Mouse (Mus musculus) megakaryocyte, adult 5-6 weeks (primary cell): Measurements from ENCODE around the gene Corin. TPM values are rescaled to one million over a fixed set of nuclear protein-coding genes. Genes with fewer than 3 reads are reported as not detected.

ENCODE experiments used
- ATAC-seq: 2 replicates; pipeline ENCODE4 v1.8.0; 2016; ENCODE audit warnings: mild to moderate bottlenecking, inconsistent platforms; ENCODE audit not compliant: poor library complexity, severe bottlenecking
- total RNA-seq, 2 experiments: library from RNA; stranded (forward) in 1 of 2; stranded (reverse) in 1 of 2; fragments of 153-499, 151-499 nt in 1 of 2; fragments of 221-1000, 200-1000 nt in 1 of 2; gene quantifications; 2 replicates each; pipeline versions ENCODE4 v1.2.3 to v1.2.4; 2015 to 2017

Corin gene
- total RNA-seq, 2 experiments from 2014 or later, result not detected

- no peak for ATAC-seq
Observed at GRCm38 (mm10) chr5:72443946-72444345, 60.3 kb downstream of the Corin start.

DNA sequence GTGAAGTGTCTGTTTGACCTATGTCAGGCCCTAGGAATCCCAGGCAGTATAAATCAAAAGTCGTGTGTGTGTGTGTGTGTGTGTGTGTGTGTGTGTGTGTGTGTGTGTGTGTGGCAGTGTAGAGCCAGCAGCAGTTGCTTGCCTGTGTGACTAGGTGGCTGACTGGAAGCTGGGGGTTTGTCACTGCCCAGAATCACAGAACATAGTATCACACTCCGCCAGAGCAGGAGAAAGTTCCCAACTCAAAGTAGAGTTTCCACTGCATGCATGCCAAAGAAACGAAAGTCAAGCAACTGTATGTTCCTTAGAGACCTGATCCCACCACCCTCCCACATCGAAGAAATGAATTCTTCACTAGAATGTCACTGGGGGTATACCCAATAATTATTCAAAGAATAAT lies 61.3 kb downstream of the Corin start:
- ATAC-seq, result no peak

- no peak for ATAC-seq
Observed at GRCm38 (mm10) chr5:72441181-72441580, 63.1 kb downstream of the Corin start.

DNA sequence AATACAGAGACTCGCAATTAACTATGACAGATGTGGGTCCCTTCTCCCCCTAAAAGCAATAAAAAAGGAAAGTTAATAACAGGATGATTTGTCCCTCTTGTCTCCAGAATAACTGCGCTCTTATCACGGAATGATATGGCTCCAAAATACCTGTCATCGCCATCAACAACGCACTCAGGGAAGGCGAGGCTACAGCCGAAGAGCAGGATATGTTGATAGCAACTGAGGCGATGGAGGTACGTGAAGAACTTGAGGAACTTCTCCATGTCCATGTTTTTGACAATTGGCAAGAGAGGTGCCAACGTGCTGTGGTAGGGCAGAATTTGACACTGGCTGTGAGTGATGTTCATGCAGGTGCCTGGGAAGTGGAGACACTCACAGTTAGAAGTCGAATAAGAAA lies 69.2 kb downstream of the Corin start:
- no peak for ATAC-seq

GRCm38 (mm10) chr5:72431856-72432255 lies 72.4 kb downstream of the Corin start:
- ATAC-seq, result no peak

- no peak for ATAC-seq
Observed at GRCm38 (mm10) chr5:72427556-72427955, 76.7 kb downstream of the Corin start.

GRCm38 (mm10) chr5:72425342-72426010 lies 78.8 kb downstream of the Corin start:
- ATAC-seq, result no peak

DNA sequence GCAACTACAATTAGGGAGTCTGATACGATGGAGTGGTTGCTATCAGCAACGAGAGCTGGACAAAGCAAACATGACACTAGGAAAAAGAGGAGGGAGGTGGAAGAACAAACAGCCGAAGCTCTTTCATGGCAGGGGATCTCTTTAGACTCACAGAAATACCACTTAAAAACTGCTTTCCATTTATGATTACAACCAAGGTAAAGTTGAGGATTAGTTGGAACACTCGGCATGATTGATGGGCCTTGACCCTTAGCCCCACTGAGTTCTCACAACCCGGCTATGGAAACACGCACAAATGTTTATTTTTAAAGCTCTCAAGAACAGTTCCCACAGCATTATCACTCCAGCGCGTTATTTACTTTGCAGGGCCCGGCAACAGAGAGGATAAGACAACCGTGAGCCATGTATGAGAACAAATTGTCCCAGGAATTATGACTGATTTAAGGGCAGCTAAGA lies 92.4 kb downstream of the Corin start:
- no peak for ATAC-seq

DNA sequence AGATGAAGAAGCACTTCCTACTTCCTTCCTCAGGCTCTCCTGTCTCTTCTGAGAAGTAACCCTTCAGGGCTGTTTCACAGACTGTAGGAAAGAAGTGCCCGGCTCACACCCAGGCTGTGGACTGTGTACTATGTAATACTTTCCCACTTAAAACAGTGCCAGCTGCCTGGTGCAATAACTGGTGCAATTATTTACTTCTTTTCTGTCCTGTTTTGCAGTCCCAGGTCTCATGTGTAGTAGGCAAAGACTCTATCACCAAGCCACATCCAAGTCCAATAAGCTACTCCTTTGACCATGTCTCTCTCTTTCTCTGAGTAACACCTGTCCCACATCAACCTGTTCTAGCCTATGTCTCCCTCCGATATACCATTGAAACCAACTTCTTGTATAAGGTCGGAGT lies 93.4 kb downstream of the Corin start:
- ATAC-seq, result no peak

DNA sequence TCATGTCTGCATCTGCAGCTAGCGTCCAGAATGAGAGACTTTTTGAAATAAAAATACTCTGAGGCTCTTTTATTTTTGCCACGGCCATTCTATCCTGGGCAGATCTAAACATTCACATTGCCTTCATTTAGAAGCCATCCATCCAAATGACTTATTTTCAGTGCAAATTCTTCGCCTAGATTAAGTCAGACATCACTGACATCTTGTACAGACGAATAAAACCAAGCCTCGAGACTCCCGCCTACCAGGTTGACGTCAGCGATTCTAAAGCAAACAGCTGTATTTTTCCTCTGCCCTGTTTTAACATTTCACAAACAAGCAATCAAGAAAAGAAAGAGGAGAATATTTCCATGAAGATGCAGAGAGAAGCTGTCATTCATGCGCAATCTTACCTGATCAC lies 100.9 kb downstream of the Corin start:
- ATAC-seq, result no peak

- ATAC-seq, result no peak
Observed at GRCm38 (mm10) chr5:72402913-72403312, 101.4 kb downstream of the Corin start.

- no peak for ATAC-seq
Observed at GRCm38 (mm10) chr5:72401778-72402177, 102.5 kb downstream of the Corin start.

GRCm38 (mm10) chr5:72401251-72401650 lies 103.0 kb downstream of the Corin start:
- ATAC-seq, result no peak

GRCm38 (mm10) chr5:72382148-72382547 lies 122.1 kb downstream of the Corin start:
- no peak for ATAC-seq

DNA sequence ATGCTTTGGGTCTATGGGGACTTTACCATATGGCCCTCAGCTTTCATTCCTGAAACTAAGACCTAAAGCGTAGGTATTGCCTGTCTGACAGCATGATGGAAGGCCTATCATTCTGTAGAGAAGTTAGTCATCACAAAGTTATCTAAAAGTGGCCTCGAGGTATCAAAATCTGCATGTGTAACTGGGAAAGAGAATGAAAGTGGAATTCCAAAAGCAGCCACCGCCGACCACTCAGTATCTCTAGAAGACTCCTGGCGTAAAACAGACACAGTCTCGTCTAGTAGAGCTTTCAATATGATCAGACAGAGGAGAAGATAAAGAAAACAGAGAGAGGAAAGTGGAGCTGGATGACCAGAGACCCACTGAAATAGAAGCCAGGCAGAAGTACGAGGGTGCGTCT lies 123.7 kb downstream of the Corin start:
- no peak for ATAC-seq

- no peak for ATAC-seq
Observed at GRCm38 (mm10) chr5:72368004-72368403, 136.3 kb downstream of the Corin start.

DNA sequence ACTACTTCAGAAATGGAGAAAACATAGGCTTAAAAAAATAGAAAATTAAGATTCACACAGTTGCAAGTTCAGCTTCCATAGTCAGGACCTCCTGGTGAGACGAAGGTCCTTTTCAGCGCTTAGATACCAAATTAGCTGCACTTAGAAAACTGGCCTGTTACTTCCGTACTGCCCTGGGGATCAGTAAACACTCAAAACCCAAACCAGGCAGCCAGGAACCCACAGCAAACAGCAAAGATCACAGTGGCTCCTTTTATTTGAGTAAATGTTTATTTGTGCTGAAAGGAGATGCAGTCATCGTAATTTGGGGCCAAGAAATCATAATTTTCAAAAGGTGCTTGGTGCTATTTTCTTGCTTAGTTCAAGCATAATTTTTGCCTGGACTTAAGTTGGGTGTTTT lies 138.5 kb downstream of the Corin start:
- no peak for ATAC-seq

DNA sequence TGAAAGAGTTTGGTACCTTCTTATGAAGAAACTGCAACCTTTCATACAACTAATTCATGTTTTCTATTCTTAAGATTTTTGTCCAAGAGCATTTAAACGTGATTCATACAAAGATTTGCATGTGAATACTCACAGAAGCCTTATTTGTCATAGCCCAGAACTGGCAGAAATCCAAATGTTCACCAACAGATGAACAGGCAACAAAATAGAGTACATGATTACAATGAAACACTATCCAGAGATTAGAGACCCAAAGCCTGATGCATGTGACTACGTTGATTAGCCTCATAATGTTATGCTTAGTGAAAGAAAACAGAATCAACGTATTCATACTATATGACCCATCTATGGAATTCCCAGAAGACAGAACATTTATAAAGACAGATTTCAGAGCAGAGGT lies 140.4 kb downstream of the Corin start:
- no peak for ATAC-seq

GRCm38 (mm10) chr5:72353746-72354145 lies 150.5 kb downstream of the Corin start:
- no peak for ATAC-seq

GRCm38 (mm10) chr5:72350081-72350758 lies 154.1 kb downstream of the Corin start:
- peak; percentile 71 for ATAC-seq

DNA sequence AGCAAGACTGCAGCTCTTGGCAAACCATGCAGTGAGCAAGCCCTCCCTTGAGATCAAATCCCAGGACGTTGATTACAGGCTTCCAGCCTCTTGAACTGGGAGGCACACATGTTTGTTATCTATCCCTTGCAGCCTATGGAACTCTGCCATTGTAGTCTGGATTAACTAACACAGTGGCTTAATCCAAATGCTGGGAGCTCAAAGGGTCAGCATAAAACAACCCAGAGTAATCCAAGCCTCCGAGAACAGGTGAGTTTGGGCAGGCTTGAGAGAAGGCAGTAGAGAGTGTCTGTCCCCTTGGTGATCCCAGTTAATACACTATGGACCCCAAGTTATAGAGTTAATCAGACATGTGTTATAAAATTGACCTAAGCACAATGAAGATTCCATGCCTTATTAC lies 155.7 kb downstream of the Corin start:
- ATAC-seq, result no peak

DNA sequence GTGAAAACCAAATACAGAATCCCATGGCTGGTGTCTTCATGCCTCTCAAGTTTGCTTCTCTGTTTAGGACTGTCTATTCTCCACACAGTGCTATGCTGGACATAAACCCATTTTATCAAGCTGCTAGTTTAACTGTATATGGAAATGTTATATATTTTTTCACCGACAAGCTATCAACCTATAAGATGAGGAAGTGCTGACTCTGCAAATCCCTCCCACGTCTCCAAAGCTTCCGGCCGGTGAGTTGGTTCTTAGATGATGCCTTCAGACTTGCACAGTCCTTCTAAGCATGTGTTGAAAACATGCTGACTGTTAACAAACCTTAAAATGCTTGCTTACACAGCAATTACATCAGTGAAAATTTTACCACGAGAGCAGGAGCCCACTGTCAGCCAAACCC lies 168.4 kb downstream of the Corin start:
- ATAC-seq, result no peak

DNA sequence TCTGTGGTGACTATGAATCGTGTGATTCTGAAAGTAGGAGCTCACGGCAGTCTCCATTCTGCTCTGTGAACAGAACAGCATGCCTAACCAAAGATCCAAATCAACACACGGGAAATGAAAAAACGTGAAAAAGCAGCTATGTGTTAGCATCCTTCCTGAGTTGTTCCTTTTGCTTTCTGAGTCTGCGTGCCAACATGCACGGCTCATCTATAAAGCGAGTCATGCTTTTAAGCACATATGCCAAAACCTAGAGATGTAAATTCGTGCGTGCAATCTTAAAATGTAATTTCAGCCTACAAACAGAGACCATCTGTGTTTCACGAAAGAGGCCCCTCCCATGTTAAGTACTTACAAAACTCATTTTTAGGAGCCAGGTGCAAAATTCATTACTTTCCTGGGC lies 171.4 kb downstream of the Corin start:
- no peak for ATAC-seq
